ENCODE assay signal across 27 mouse cellular contexts in genomic region chr14:75735597-75735996, GRCm38 (mm10). TPM values are rescaled to one million over a fixed set of nuclear protein-coding genes. Genes with fewer than 3 reads are reported as not detected.
DNase-seq lines count a peak whose midpoint lies in the region; ATAC-seq and TF ChIP-seq lines count a peak whose summit lies in the region.
"Had no signal": no experiment of that assay in that cellular context is flagged by ENCODE, and none has a peak within 500 bp of the region (broad histone marks: within the 10 kb centered on the region; RNA-seq: fewer than 3 reads in every experiment).

No protein-coding gene starts in this region.

- H3K36me3 ChIP-seq in heart, adult 2 months (ENCODE audit: control insufficient read depth, insufficient read depth, low read length): peaks cover 4% of the 10 kb centered on the region
- H3K36me3 ChIP-seq in MEL (ENCODE audit: control insufficient read depth in 1 of 2, insufficient read depth in 2 of 2, low read length in 2 of 2): peaks cover 3 to 47% of the 10 kb centered on the region in 2 experiments; a peak in 3 of 4 replicates

- H3K27ac ChIP-seq in heart, adult 2 months: no peak overlapping the region
- H3K27ac ChIP-seq in MEL (ENCODE audit: control insufficient read depth, low read depth, low read length): no peak overlapping the region
- H3K27ac ChIP-seq: embryonic facial prominence, embryonic 13.5 days; embryonic facial prominence, embryonic 15.5 days; forebrain, embryonic 10.5 days; forebrain, embryonic 12.5 days had no signal

- H3K9me3 ChIP-seq in MEL (replicated peaks; ENCODE audit: insufficient read depth, low read length): no peaks in the 10 kb centered on the region
- H3K9me3 ChIP-seq: embryonic facial prominence, embryonic 13.5 days; embryonic facial prominence, embryonic 15.5 days; forebrain, embryonic 10.5 days; forebrain, embryonic 12.5 days; G1E had no signal

- peak; percentile 5 for DNase-seq in heart, adult 11 months
- DNase-seq in heart, adult 2 months: no peak
- DNase-seq in MEL (ENCODE audit: low read depth, low spot score): peak; percentile 38
- DNase-seq in left cerebral cortex, postnatal 25 days (ENCODE audit: low spot score in 2 of 2): no peak
- DNase-seq in thymus, postnatal 0 days (ENCODE audit: low spot score): no peak
- DNase-seq: adrenal gland, adult 2 months; adrenal gland, postnatal 10 days; adrenal gland, postnatal 25 days; cerebellum, adult 11 months; cerebellum, adult 18-20 months; cerebellum, adult 9-10 months; cerebellum, postnatal 10 days; cerebellum, postnatal 25 days; embryo, embryonic 11 days had no signal

- ATAC-seq in granulocyte monocyte progenitor cell, adult 5-6 weeks (replicated peaks; ENCODE audit: poor library complexity, severe bottlenecking): peak; percentile 35
- peak; percentile 93 for ATAC-seq in megakaryocyte-erythroid progenitor cell, adult 5-6 weeks (replicated peaks; ENCODE audit: low FRiP score, low TSS enrichment, poor library complexity, severe bottlenecking)
- no peak for ATAC-seq in monocyte, adult 5-6 weeks (replicated peaks; ENCODE audit: insufficient number of reproducible peaks, low FRiP score, low TSS enrichment, poor library complexity, severe bottlenecking)
- ATAC-seq: CD4-positive, CD25-positive, alpha-beta regulatory T cell, adult 4 months; forebrain, embryonic 14.5 days; forebrain, embryonic 16.5 days had no signal

- H3K4me3 ChIP-seq in heart, adult 2 months: no peak overlapping the region
- no peak overlapping the region for H3K4me3 ChIP-seq in MEL (ENCODE audit: control insufficient read depth in 1 of 2, insufficient read depth in 1 of 2, low read depth in 2 of 2, low read length in 2 of 2)
- H3K4me3 ChIP-seq: embryonic facial prominence, embryonic 13.5 days; embryonic facial prominence, embryonic 15.5 days; erythroblast, embryonic 14.5 days; forebrain, embryonic 10.5 days; forebrain, embryonic 12.5 days had no signal

- TF ChIP-seq CTCF in heart, adult 2 months (IDR thresholded peaks at IDR 0.05): no peak
- no peak for TF ChIP-seq CTCF in MEL (IDR thresholded peaks at IDR 0.05 in 2 of 3, conservative IDR thresholded peaks at IDR 0.05 in 1 of 3; ENCODE audit: control insufficient read depth in 1 of 3, insufficient read depth in 1 of 3, low read depth in 2 of 3, low read length in 3 of 3, poor library complexity in 1 of 3, severe bottlenecking in 1 of 3)

- 84% methylated on average over 3 of the region's 3 CpGs for WGBS in heart, adult 2 months

- no peak for TF ChIP-seq EP300 in heart, adult 2 months (IDR thresholded peaks at IDR 0.05; ENCODE audit: insufficient read depth, low read depth, low read length)
- peak; percentile 17 to 36; a peak in 1 of 4 replicates for TF ChIP-seq EP300 in MEL (IDR thresholded peaks at IDR 0.05; ENCODE audit: low read depth in 1 of 2, low read length in 2 of 2)

- no peak for TF ChIP-seq POLR2A in heart, adult 2 months (IDR thresholded peaks at IDR 0.05; ENCODE audit: insufficient read depth, low read depth, low read length)
- no peak for TF ChIP-seq POLR2A in MEL (IDR thresholded peaks at IDR 0.05; ENCODE audit: control insufficient read depth in 1 of 2, insufficient read depth in 1 of 2, low read depth in 1 of 2, low read length in 2 of 2, poor library complexity in 1 of 2)

- no peak overlapping the region for H3K9ac ChIP-seq in heart, adult 2 months (ENCODE audit: low read depth, low read length)
- no peak overlapping the region for H3K9ac ChIP-seq in MEL (ENCODE audit: control insufficient read depth, low read depth, low read length, poor library complexity, severe bottlenecking)
- H3K9ac ChIP-seq: embryonic facial prominence, embryonic 13.5 days; embryonic facial prominence, embryonic 15.5 days; forebrain, embryonic 12.5 days had no signal

- H3K27me3 ChIP-seq in heart, adult 2 months (ENCODE audit: control insufficient read depth, insufficient read depth, low read length): no peaks in the 10 kb centered on the region
- H3K27me3 ChIP-seq in MEL (ENCODE audit: control insufficient read depth in 1 of 2, insufficient read depth in 2 of 2, low read length in 2 of 2): no peaks in the 10 kb centered on the region
- H3K27me3 ChIP-seq: CH12.LX; embryonic facial prominence, embryonic 13.5 days; embryonic facial prominence, embryonic 15.5 days; forebrain, embryonic 12.5 days had no signal

- TF ChIP-seq RAD21 in MEL (IDR thresholded peaks at IDR 0.05; ENCODE audit: low read depth, low read length): no peak

- intact Hi-C loops in heart, adult 2 months (cut with DNase I): no loop called here
- intact Hi-C loops in left cerebral cortex, postnatal 25 days (cut with DNase I): no loop called here

- H3K79me2 ChIP-seq in heart, adult 2 months (replicated peaks; ENCODE audit: control insufficient read depth, insufficient read depth, low read length): no peaks in the 10 kb centered on the region
- no peaks in the 10 kb centered on the region for H3K79me2 ChIP-seq in MEL (ENCODE audit: control insufficient read depth, insufficient read depth, low read length, poor library complexity)

- no peaks in the 10 kb centered on the region; the same call in 1 of the 2 replicates for H3K4me1 ChIP-seq in heart, adult 2 months (ENCODE audit: control insufficient read depth, insufficient read depth, low read length)
- peaks cover 0 to 3% of the 10 kb centered on the region in 2 experiments; a peak in 1 of 4 replicates for H3K4me1 ChIP-seq in MEL (ENCODE audit: control insufficient read depth in 1 of 2, insufficient read depth in 2 of 2, low read length in 2 of 2)
- H3K4me1 ChIP-seq: embryonic facial prominence, embryonic 13.5 days; embryonic facial prominence, embryonic 15.5 days; forebrain, embryonic 10.5 days; forebrain, embryonic 12.5 days had no signal

TF ChIP-seq in MEL, 35 proteins besides CTCF, POLR2A, EP300 and RAD21:
- TF ChIP-seq ZMIZ1 (IDR thresholded peaks at IDR 0.05; ENCODE audit: low read depth, low read length) (no peak), E2F4 (IDR thresholded peaks at IDR 0.05; ENCODE audit: borderline replicate concordance, low read depth, low read length) (no peak), TBP (IDR thresholded peaks at IDR 0.05; ENCODE audit: low read depth, low read length) (no peak), ZNF384 (IDR thresholded peaks at IDR 0.05; ENCODE audit: low read depth, low read length) (peak; percentile 81), GABPA (IDR thresholded peaks at IDR 0.05; ENCODE audit: low read depth, low read length) (no peak)

RNA-seq across cellular contexts. Expression of gene Cog3, which starts 18.7 kb away (rescaled TPM):
- 10 to 100 TPM; 13.1 to 14.0 TPM for total RNA-seq in heart, adult 2 months (2021)
- 6.0 and 11.7 TPM in 2 replicates for polyA plus RNA-seq in heart, adult 2 months (2012; rRNA removed)
- 15.3 and 16.7 TPM in 2 replicates for total RNA-seq in MEL (2012; rRNA removed)
- 10 to 100 TPM; 15.3 to 46.1 TPM for polyA plus RNA-seq in MEL (2012; ENCODE audit: insufficient read depth in 1 of 2, insufficient read length in 2 of 2, low read depth in 1 of 2, low replicate concordance in 2 of 2, missing spikeins in 1 of 2)
- 17.4 and 21.1 TPM in 2 replicates for total RNA-seq in granulocyte monocyte progenitor cell, adult 5-6 weeks (2014; fragmentation: Nextera tagmentation)
- total RNA-seq in granulocyte monocyte progenitor cell, adult 5-6 weeks (2017): 26.1 and 30.3 TPM in 2 replicates
- 36.7 and 47.3 TPM in 2 replicates for total RNA-seq in megakaryocyte-erythroid progenitor cell, adult 5-6 weeks (2014; fragmentation: Nextera tagmentation)
- total RNA-seq in megakaryocyte-erythroid progenitor cell, adult 5-6 weeks (2017): 31.6 and 36.7 TPM in 2 replicates
- total RNA-seq in left cerebral cortex, postnatal 25 days (2021): 10 to 100 TPM; 22.2 to 24.9 TPM
- total RNA-seq in monocyte, adult 5-6 weeks (2017): 30.0 to 44.2 TPM (median 41.3 TPM) in 3 replicates
- polyA plus RNA-seq in thymus, postnatal 0 days (2015; fragmentation: Nextera tagmentation; extraction: Ambion mirVana): 17.6 and 18.1 TPM in 2 replicates

RNA-seq across cellular contexts. Expression of gene Slc25a30, which starts 51.2 kb away (rescaled TPM):
- total RNA-seq in heart, adult 2 months (2021): 10 to 100 TPM; 13.9 to 15.2 TPM
- 6.3 and 7.2 TPM in 2 replicates for polyA plus RNA-seq in heart, adult 2 months (2012; rRNA removed)
- total RNA-seq in MEL (2012; rRNA removed): 20.3 and 25.9 TPM in 2 replicates
- 10 to 100 TPM in 1 of 2 experiments, not detected in 1; 24.0 TPM for polyA plus RNA-seq in MEL (2012; ENCODE audit: insufficient read depth in 1 of 2, insufficient read length in 2 of 2, low read depth in 1 of 2, low replicate concordance in 2 of 2, missing spikeins in 1 of 2)
- total RNA-seq in granulocyte monocyte progenitor cell, adult 5-6 weeks (2014; fragmentation: Nextera tagmentation): 15.4 and 26.2 TPM in 2 replicates
- 16.0 and 20.5 TPM in 2 replicates for total RNA-seq in granulocyte monocyte progenitor cell, adult 5-6 weeks (2017)
- 26.0 and 33.0 TPM in 2 replicates for total RNA-seq in megakaryocyte-erythroid progenitor cell, adult 5-6 weeks (2014; fragmentation: Nextera tagmentation)
- total RNA-seq in megakaryocyte-erythroid progenitor cell, adult 5-6 weeks (2017): 22.5 and 32.6 TPM in 2 replicates
- 10 to 100 TPM in 1 of 2 experiments, 1 to 10 TPM in 1; 9.3 to 12.7 TPM for total RNA-seq in left cerebral cortex, postnatal 25 days (2021)
- 22.8 to 36.1 TPM (median 24.3 TPM) in 3 replicates for total RNA-seq in monocyte, adult 5-6 weeks (2017)
- polyA plus RNA-seq in thymus, postnatal 0 days (2015; fragmentation: Nextera tagmentation; extraction: Ambion mirVana): 7.4 and 7.7 TPM in 2 replicates

Comparison
In these comparisons a context has a peak if more than half of its experiments do, and no peak if none do; other contexts are left out.
1. DNase-seq: peak in heart, adult 11 months (single experiment) and MEL (single experiment); none in heart, adult 2 months (0 of 2), left cerebral cortex, postnatal 25 days (0 of 2) and thymus, postnatal 0 days (single experiment).